In genomic region chr17:31519946-31520838, GRCm38 (mm10) we compare ENCODE assay signal across 8 mouse cellular contexts. TPM values are rescaled to one million over a fixed set of nuclear protein-coding genes. Genes with fewer than 3 reads are reported as not detected.
DNase-seq lines count a peak whose midpoint lies in the region; ATAC-seq and TF ChIP-seq lines count a peak whose summit lies in the region.

Wdr4 (minus strand) TSS chr17:31519980.
Ndufv3 (plus strand) TSS chr17:31520115.

- no peaks in the 10 kb centered on the region for H3K9me3 ChIP-seq in hindbrain, postnatal 0 days (ENCODE audit: low read length)

- H3K4me3 ChIP-seq in gastrocnemius, adult 2 months, result peak within 1 kb of the TSS; percentile 89
- peak within 1 kb of the TSS; percentile 81 for H3K4me3 ChIP-seq in hindbrain, postnatal 0 days (ENCODE audit: low read length)
- peak within 1 kb of the TSS; percentile 76 for H3K4me3 ChIP-seq in left cerebral cortex, adult 2 months

- H3K27ac ChIP-seq in gastrocnemius, adult 2 months, result peak within 1 kb of the TSS; percentile 97
- peak within 1 kb of the TSS; percentile 91 for H3K27ac ChIP-seq in hindbrain, postnatal 0 days
- H3K27ac ChIP-seq in left cerebral cortex, adult 2 months, result peak within 1 kb of the TSS; percentile 94

- peak; percentile 96 for ATAC-seq in common myeloid progenitor, adult 5-6 weeks (replicated peaks; ENCODE audit: low read depth, poor library complexity, severe bottlenecking)
- peak; percentile 97 for ATAC-seq in hindbrain, postnatal 0 days
- ATAC-seq in megakaryocyte, adult 5-6 weeks (ENCODE audit: poor library complexity, severe bottlenecking), result peak; percentile 92

- no peaks in the 10 kb centered on the region for H3K27me3 ChIP-seq in hindbrain, postnatal 0 days (ENCODE audit: insufficient read depth, low read length)

- peaks cover 4% of the 10 kb centered on the region; the same call in 1 of the 2 replicates for H3K4me1 ChIP-seq in hindbrain, postnatal 0 days (ENCODE audit: insufficient read depth, low read length)

- peak; percentile 100 for DNase-seq in ZHBTc4 (ENCODE audit: low read depth, low spot score)
- peak; percentile 100 for DNase-seq in gastrocnemius, adult 2 months
- DNase-seq in hindbrain, postnatal 0 days (ENCODE audit: low spot score), result peak; percentile 100
- DNase-seq in left cerebral cortex, adult 2 months (ENCODE audit: extremely low spot score in 1 of 2, low spot score in 2 of 2), result peak; percentile 96 to 98
- DNase-seq in right cerebral cortex, adult 2 months (ENCODE audit: low spot score in 2 of 2), result peak; percentile 99
- peak; percentile 100 for DNase-seq in urinary bladder, postnatal 14 days (ENCODE audit: low spot score)

- H3K36me3 ChIP-seq in hindbrain, postnatal 0 days (ENCODE audit: insufficient read depth, low read length), result peaks cover 11% of the 10 kb centered on the region; the same call in 1 of the 2 replicates

- under 1% methylated on average over 45 of the region's 45 CpGs for WGBS in hindbrain, postnatal 0 days

- no peak for TF ChIP-seq CTCF in gastrocnemius, adult 2 months (IDR thresholded peaks at IDR 0.05)
- peak; percentile 27 for TF ChIP-seq CTCF in hindbrain, postnatal 0 days (IDR thresholded peaks at IDR 0.05; ENCODE audit: low read depth)
- peak; percentile 40 for TF ChIP-seq CTCF in left cerebral cortex, adult 2 months (IDR thresholded peaks at IDR 0.05)

- intact Hi-C loops in gastrocnemius, adult 2 months (cut with DNase I), result loop anchor here (2.0 kb wide), 1 partner anchor 45 kb away; the partner anchor contains the start of gene Pknox1
- intact Hi-C loops in left cerebral cortex, adult 2 months (cut with DNase I), result loop anchor here (2.0 kb wide), 1 partner anchor 45 kb away; the partner anchor contains the start of gene Pknox1

- H3K4me2 ChIP-seq in hindbrain, postnatal 0 days (ENCODE audit: low read depth, low read length), result peak within 1 kb of the TSS; percentile 80

- peak within 1 kb of the TSS; percentile 73 for H3K9ac ChIP-seq in hindbrain, postnatal 0 days (replicated peaks; ENCODE audit: low read length)

RNA-seq across cellular contexts. Expression of gene Wdr4, which starts in this region (rescaled TPM):
- 15.1 and 18.3 TPM in 2 replicates for total RNA-seq in common myeloid progenitor, adult 5-6 weeks (2017)
- total RNA-seq in gastrocnemius, adult 2 months (2021), result 1 to 10 TPM; 4.3 to 7.7 TPM
- total RNA-seq in hindbrain, postnatal 0 days (2014; rRNA removed), result 50.9 and 56.5 TPM in 2 replicates
- polyA plus RNA-seq in hindbrain, postnatal 0 days (2015; fragmentation: Nextera tagmentation; extraction: Ambion mirVana), result 26.3 and 26.8 TPM in 2 replicates
- total RNA-seq in left cerebral cortex, adult 2 months (2021), result 10 to 100 TPM; 26.4 to 27.7 TPM
- 2.8 and 3.4 TPM in 2 replicates for total RNA-seq in megakaryocyte, adult 5-6 weeks (2015)
- 3.7 and 7.3 TPM in 2 replicates for total RNA-seq in megakaryocyte, adult 5-6 weeks (2017)

RNA-seq across cellular contexts. Expression of gene Ndufv3, which starts in this region (rescaled TPM):
- 182 and 243 TPM in 2 replicates for total RNA-seq in common myeloid progenitor, adult 5-6 weeks (2017)
- total RNA-seq in gastrocnemius, adult 2 months (2021), result 100 to 1,000 TPM; 451 to 524 TPM
- 226 and 267 TPM in 2 replicates for total RNA-seq in hindbrain, postnatal 0 days (2014; rRNA removed)
- 562 and 575 TPM in 2 replicates for polyA plus RNA-seq in hindbrain, postnatal 0 days (2015; fragmentation: Nextera tagmentation; extraction: Ambion mirVana)
- total RNA-seq in left cerebral cortex, adult 2 months (2021), result 100 to 1,000 TPM; 222 to 229 TPM
- 92.8 and 95.7 TPM in 2 replicates for total RNA-seq in megakaryocyte, adult 5-6 weeks (2015)
- 215 and 217 TPM in 2 replicates for total RNA-seq in megakaryocyte, adult 5-6 weeks (2017)

Comparison
In these comparisons a context has a peak if more than half of its experiments do, and no peak if none do; other contexts are left out.
1. Peak in every context shown above with its lines: DNase-seq, ATAC-seq, H3K4me3 ChIP-seq and H3K27ac ChIP-seq.